Mouse (Mus musculus): ENCODE measurements around the gene Gm21708. TPM values are rescaled to one million over a fixed set of nuclear protein-coding genes. Genes with fewer than 3 reads are reported as not detected.

Gene Gm21708
- polyA plus RNA-seq (2017; shearing (Covaris generic)) = not detected

GRCm38 (mm10) chrY:3410067-3410466 lies at the start of gene Gm21708, which contains the start of gene Gm21704:
Gene Gm21708, minus strand, starts transcription at chrY:3410167.
Gene Gm21704, minus strand, starts transcription at chrY:3410167.

Other genes starting within 250 kb of the Gm21708 start
- gene Gm21677, start 103.7 kb downstream of the Gm21708 start, polyA plus RNA-seq (2017; shearing (Covaris generic)) = not detected
- gene Gm21693, start 64.8 kb downstream of the Gm21708 start, polyA plus RNA-seq (2017; shearing (Covaris generic)) = not detected
- not detected for gene Gm21704, start within 50 bp of the Gm21708 start, polyA plus RNA-seq (2017; shearing (Covaris generic))